Mouse (Mus musculus): ENCODE measurements around the gene Nphs1.

GRCm38 (mm10) chr7:30515003-30515760, 57.1 kb downstream of the Nphs1 start:
- TF ChIP-seq CTCF (IDR thresholded peaks at IDR 0.05; ENCODE audit: control insufficient read depth, insufficient read depth, insufficient read length) (no peak), USF1 (IDR thresholded peaks at IDR 0.05; ENCODE audit: low read depth) (no peak), MAX (IDR thresholded peaks at IDR 0.05) (no peak), CEBPB (IDR thresholded peaks at IDR 0.05; ENCODE audit: low read depth) (no peak), FOSL1 (IDR thresholded peaks at IDR 0.05; ENCODE audit: insufficient read depth, low read length, poor library complexity, severe bottlenecking) (no peak), MYOG (IDR thresholded peaks at IDR 0.05; ENCODE audit: control insufficient read depth, extremely low read depth, insufficient read length) (no peak)

Measured in C2C12 (cell line).